Mouse (Mus musculus) skeletal muscle tissue, adult 2 months (tissue): ENCODE data around the gene Gm15091.
"Not testable (repeated sequence)": the region's sequence is repeated elsewhere in the genome, so short reads cannot be mapped to it uniquely, and the experiment has no call there.

Experiments
- DNase-seq: peaks from one replicate; pipeline ENCODE4 v3.0.0-alpha.2; 2012; ENCODE audit warnings: low read depth, low spot score

Gm15091 gene

DNA sequence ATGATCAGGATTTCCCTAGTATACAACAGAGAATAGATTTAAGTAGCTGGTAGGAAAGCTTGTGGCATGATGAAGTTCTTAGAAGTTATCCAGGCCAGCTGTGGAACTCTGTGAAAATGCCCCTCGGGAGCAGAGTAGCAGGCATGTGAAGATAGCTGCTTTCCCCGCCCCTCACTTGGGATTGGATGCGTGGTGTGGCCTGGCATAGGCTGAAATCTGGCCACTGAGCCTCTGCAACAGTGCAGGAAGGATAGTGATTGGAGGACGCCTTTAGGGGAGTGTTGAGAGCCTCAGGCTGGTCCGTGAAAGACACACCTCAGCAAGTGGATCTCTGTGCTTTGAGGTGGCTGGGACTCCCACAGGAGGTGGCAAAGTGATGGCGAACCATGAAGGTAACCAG lies at the start of gene Gm15091:
Gm15091 (plus strand) TSS at position 301 of the 400 bp plus-strand sequence.
- not testable (repeated sequence) for DNase-seq
